Mouse (Mus musculus) liver, adult 2 months (tissue): ENCODE measurements around the gene Cyb561a3.

Experiments
- CTCF ChIP-seq: fragments of 200-500 bp; IDR thresholded peaks from 2 replicates; pipeline ENCODE4 v1.5.1; 2011; ENCODE audit warnings: low read depth, low read length, control low read depth
- POLR2A ChIP-seq: fragments of 200-500 bp; IDR thresholded peaks from 2 replicates; pipeline ENCODE4 v1.6.1; 2011; ENCODE audit warnings: low read length, control low read depth; ENCODE audit not compliant: insufficient read depth; ENCODE audit errors: extremely low read depth

DNA sequence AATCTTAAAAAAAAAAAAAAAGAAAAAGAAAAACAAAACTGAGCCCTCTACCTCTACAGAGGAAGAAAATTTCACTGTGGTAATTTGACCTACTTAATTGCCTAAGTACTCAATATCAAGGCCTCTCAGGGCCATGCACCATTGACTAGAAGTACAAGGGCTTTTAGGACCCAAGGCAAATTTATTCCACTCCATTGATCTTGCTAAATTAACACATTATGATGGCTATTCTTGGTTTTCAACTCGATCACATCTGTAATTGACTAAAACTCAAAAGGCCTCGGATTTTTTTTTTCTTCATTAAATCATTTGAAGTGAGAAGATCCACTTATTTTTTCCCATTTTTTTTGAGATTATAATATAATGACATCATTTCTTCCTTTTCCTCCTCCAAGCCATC is 19.5 kb upstream of the Cyb561a3 start:
- no peak for TF ChIP-seq CTCF
- no peak for TF ChIP-seq POLR2A
